ENCODE assay signal across 16 mouse cellular contexts in the genomic region with DNA sequence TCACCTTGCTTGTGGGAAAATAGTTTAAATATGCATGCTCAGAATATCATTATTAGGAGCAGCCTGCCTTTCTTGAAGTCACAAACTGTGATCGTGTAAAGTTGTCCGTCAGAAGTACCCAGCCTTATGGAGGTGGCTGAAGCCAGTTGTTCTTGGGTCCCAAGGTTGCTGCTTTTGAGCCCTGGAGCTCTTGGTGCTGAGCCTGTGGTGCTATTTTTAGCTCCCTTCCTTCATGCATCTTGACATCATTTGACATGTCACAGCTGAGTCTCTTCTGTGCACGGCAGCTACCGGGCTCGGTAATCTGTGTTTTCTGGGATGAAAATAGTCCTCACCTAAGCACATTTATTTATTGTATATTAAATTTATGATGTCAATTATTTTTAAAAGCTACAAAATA.
DNase-seq lines count a peak whose midpoint lies in the region; ATAC-seq lines count a peak whose summit lies in the region.
"Had no signal": no experiment of that assay in that cellular context is flagged by ENCODE, and none has a peak within 500 bp of the region (broad histone marks: within the 10 kb centered on the region; RNA-seq: fewer than 3 reads in every experiment).

No protein-coding gene starts in this region.

- no peak overlapping the region for H3K4me3 ChIP-seq in hindbrain, embryonic 14.5 days (replicated peaks; ENCODE audit: low read length)
- H3K4me3 ChIP-seq in hindbrain, embryonic 10.5 days = no peak overlapping the region
- H3K4me3 ChIP-seq in heart, embryonic 15.5 days = no peak overlapping the region
- no peak overlapping the region for H3K4me3 ChIP-seq in midbrain, embryonic 16.5 days (ENCODE audit: low read depth, low read length)
- H3K4me3 ChIP-seq: gastrocnemius, adult 2 months; hindbrain, embryonic 15.5 days; kidney, embryonic 15.5 days had no signal

- ATAC-seq in hindbrain, embryonic 14.5 days (ENCODE audit: low FRiP score) = no peak
- 0 out of 2 replicates have a peak, but pooled peaks have one; percentile 43 for ATAC-seq in heart, embryonic 15.5 days (replicated peaks; ENCODE audit: insufficient number of reproducible peaks, insufficient read depth, low FRiP score, low read depth)
- ATAC-seq in midbrain, embryonic 16.5 days = 0 out of 2 replicates have a peak, but pooled peaks have one; percentile 1
- ATAC-seq: activated CD4-positive, CD25-positive, alpha-beta regulatory T cell, adult 4 months had no signal

- no peak for DNase-seq in hindbrain, embryonic 14.5 days (ENCODE audit: low spot score)
- no peak for DNase-seq in hindbrain, embryonic 10.5 days (ENCODE audit: low spot score)
- DNase-seq in heart, adult 9 months (ENCODE audit: low spot score in 2 of 2) = peak; percentile 32 to 41
- DNase-seq in frontal cortex, postnatal 14 days (ENCODE audit: low spot score in 2 of 2) = no peak
- no peak for DNase-seq in ovary, postnatal 14 days (ENCODE audit: low spot score)
- DNase-seq: cerebellum, adult 8-10 months; gastrocnemius, adult 2 months; liver; lung, embryonic 14.5 days; spleen, adult 18-20 months; thymus, postnatal 25 days had no signal

- no peak overlapping the region for H3K9ac ChIP-seq in hindbrain, embryonic 14.5 days
- H3K9ac ChIP-seq in heart, embryonic 15.5 days = no peak overlapping the region
- no peak overlapping the region for H3K9ac ChIP-seq in midbrain, embryonic 16.5 days (ENCODE audit: low read depth, low read length)
- H3K9ac ChIP-seq: hindbrain, embryonic 15.5 days; kidney, embryonic 15.5 days; lung, embryonic 14.5 days had no signal

- peaks cover 25% of the 10 kb centered on the region for H3K4me1 ChIP-seq in hindbrain, embryonic 14.5 days (replicated peaks; ENCODE audit: control insufficient read depth, insufficient read depth, low read length)
- H3K4me1 ChIP-seq in hindbrain, embryonic 10.5 days (replicated peaks) = peaks cover 19% of the 10 kb centered on the region
- peaks cover 7% of the 10 kb centered on the region for H3K4me1 ChIP-seq in heart, embryonic 15.5 days (replicated peaks)
- H3K4me1 ChIP-seq in midbrain, embryonic 16.5 days (ENCODE audit: control insufficient read depth, insufficient read depth, low read length) = peaks cover 27% of the 10 kb centered on the region
- H3K4me1 ChIP-seq: kidney, embryonic 15.5 days had no signal

- no peaks in the 10 kb centered on the region for H3K27me3 ChIP-seq in hindbrain, embryonic 14.5 days (ENCODE audit: control insufficient read depth, insufficient read depth, low read length)
- H3K27me3 ChIP-seq in hindbrain, embryonic 10.5 days (ENCODE audit: insufficient read depth, poor library complexity, severe bottlenecking) = no peaks in the 10 kb centered on the region
- no peaks in the 10 kb centered on the region for H3K27me3 ChIP-seq in heart, embryonic 15.5 days
- no peaks in the 10 kb centered on the region for H3K27me3 ChIP-seq in midbrain, embryonic 16.5 days (ENCODE audit: control insufficient read depth, insufficient read depth, low read depth, low read length)
- H3K27me3 ChIP-seq: hindbrain, embryonic 15.5 days; kidney, embryonic 15.5 days had no signal

- peak overlapping the region; percentile 57 for H3K27ac ChIP-seq in hindbrain, embryonic 14.5 days
- no peak overlapping the region for H3K27ac ChIP-seq in hindbrain, embryonic 10.5 days
- no peak overlapping the region; the same call in 1 of the 2 replicates for H3K27ac ChIP-seq in heart, embryonic 15.5 days
- peak overlapping the region; percentile 44; the same call in 1 of the 2 replicates for H3K27ac ChIP-seq in midbrain, embryonic 16.5 days (ENCODE audit: low read length)
- H3K27ac ChIP-seq: gastrocnemius, adult 2 months; hindbrain, embryonic 15.5 days; kidney, embryonic 15.5 days had no signal

- no peak overlapping the region for H3K4me2 ChIP-seq in hindbrain, embryonic 14.5 days (replicated peaks)
- H3K4me2 ChIP-seq in heart, embryonic 15.5 days = no peak overlapping the region
- no peak overlapping the region for H3K4me2 ChIP-seq in midbrain, embryonic 16.5 days (ENCODE audit: low read length)
- H3K4me2 ChIP-seq: hindbrain, embryonic 15.5 days; kidney, embryonic 15.5 days; lung, embryonic 14.5 days had no signal

- no peaks in the 10 kb centered on the region for H3K9me3 ChIP-seq in hindbrain, embryonic 14.5 days (ENCODE audit: control insufficient read depth, low read length)
- H3K9me3 ChIP-seq in hindbrain, embryonic 10.5 days = no peaks in the 10 kb centered on the region
- no peaks in the 10 kb centered on the region for H3K9me3 ChIP-seq in heart, embryonic 15.5 days (replicated peaks)
- H3K9me3 ChIP-seq in midbrain, embryonic 16.5 days (replicated peaks; ENCODE audit: control insufficient read depth, low read length, poor library complexity, severe bottlenecking) = no peaks in the 10 kb centered on the region
- H3K9me3 ChIP-seq: hindbrain, embryonic 15.5 days; kidney, embryonic 15.5 days had no signal

- 53% methylated on average over 5 of the region's 5 CpGs for WGBS in hindbrain, embryonic 14.5 days
- 86% methylated on average over 5 of the region's 5 CpGs for WGBS in hindbrain, embryonic 10.5 days
- WGBS in heart, embryonic 15.5 days = 30% methylated on average over 5 of the region's 5 CpGs
- 49% methylated on average over 5 of the region's 5 CpGs for WGBS in midbrain, embryonic 16.5 days

- no peaks in the 10 kb centered on the region for H3K36me3 ChIP-seq in hindbrain, embryonic 14.5 days (replicated peaks; ENCODE audit: control insufficient read depth, insufficient read depth)
- H3K36me3 ChIP-seq in hindbrain, embryonic 10.5 days = no peaks in the 10 kb centered on the region
- no peaks in the 10 kb centered on the region for H3K36me3 ChIP-seq in heart, embryonic 15.5 days
- H3K36me3 ChIP-seq in midbrain, embryonic 16.5 days (ENCODE audit: control insufficient read depth, insufficient read depth, low read length) = no peaks in the 10 kb centered on the region
- H3K36me3 ChIP-seq: hindbrain, embryonic 15.5 days; kidney, embryonic 15.5 days had no signal

Comparison
In these comparisons a context has a peak if more than half of its experiments do, and no peak if none do; other contexts are left out.
1. H3K27ac ChIP-seq: peak in hindbrain, embryonic 14.5 days (single experiment) and midbrain, embryonic 16.5 days (single experiment); none in hindbrain, embryonic 10.5 days (single experiment) and heart, embryonic 15.5 days (single experiment).
2. DNase-seq: peak in heart, adult 9 months (2 of 2); none in hindbrain, embryonic 14.5 days (single experiment), hindbrain, embryonic 10.5 days (single experiment), frontal cortex, postnatal 14 days (0 of 2) and ovary, postnatal 14 days (single experiment).